Mouse (Mus musculus) liver, embryonic 16.5 days (tissue): ENCODE measurements at regions not wholly inside any gene's neighbourhood (a gene's known extent, or its start where the extent isn't known, plus 50 kb on each side); places are given as distances from the start of the nearest gene placed in this dataset.

ENCODE experiments used
- ATAC-seq: fragments of 200-750 bp; cut with Nextera tagmentation; 2 replicates; pipeline ENCODE4 v1.8.0; 2017; ENCODE audit warnings: low read depth, mild to moderate bottlenecking, moderate number of reproducible peaks, moderate library complexity
- H3K27ac ChIP-seq: fragments of 300-500 bp; sonication (generic); 2 replicates; pipeline ENCODE4 v1.5.1; 2014; ENCODE audit warnings: mild to moderate bottlenecking, low read length
- H3K27me3 ChIP-seq: fragments of 300-500 bp; sonication (generic); 2 replicates; pipeline ENCODE4 v1.6.1; 2014; ENCODE audit warnings: low read depth, low read length, mixed read lengths; ENCODE audit not compliant: control insufficient read depth, insufficient read depth
- H3K36me3 ChIP-seq: fragments of 300-500 bp; sonication (generic); 2 replicates; pipeline ENCODE4 v1.6.1; 2014; ENCODE audit warnings: mild to moderate bottlenecking; ENCODE audit not compliant: control insufficient read depth, insufficient read depth
- H3K4me1 ChIP-seq: fragments of 300-500 bp; sonication (generic); 2 replicates; pipeline ENCODE4 v1.6.1; 2014; ENCODE audit warnings: low read depth, low read length, mixed read lengths; ENCODE audit not compliant: control insufficient read depth
- H3K4me2 ChIP-seq: fragments of 300-500 bp; sonication (generic); 2 replicates; pipeline ENCODE4 v1.6.1; 2014; ENCODE audit warnings: low read depth, low read length, mixed read lengths
- H3K4me3 ChIP-seq: fragments of 300-500 bp; sonication (generic); 2 replicates; pipeline ENCODE4 v1.5.1; 2014; ENCODE audit warnings: low read depth, mild to moderate bottlenecking, low read length
- H3K9ac ChIP-seq: fragments of 300-500 bp; sonication (generic); 2 replicates; pipeline ENCODE4 v1.6.1; 2014; ENCODE audit warnings: low read depth, low read length
- H3K9me3 ChIP-seq: fragments of 300-500 bp; sonication (generic); replicated peaks from 2 replicates; pipeline ENCODE4 v1.6.1; 2016; ENCODE audit warnings: low read length; ENCODE audit not compliant: control insufficient read depth
- WGBS: fragments of 180-500 bp; shearing (Covaris S2); extraction: QIAGEN DNeasy Blood & Tissue Kit; methylation state at CpG from one replicate; pipeline ENCODE4 v1.1.7; 2014; ENCODE audit not compliant: insufficient replicate concordance; 5-methylcytosine and 5-hydroxymethylcytosine counted together

- Histone ChIP-seq H3K4me1 (no peaks in the 10 kb centered on the region), H3K36me3 (no peaks in the 10 kb centered on the region), H3K27me3 (peaks cover 9% of the 10 kb centered on the region), H3K4me2 (peak overlapping the region; percentile 34; the same call in 1 of the 2 replicates), H3K4me3 (0 out of 2 replicates have a peak overlapping the region, but pooled peaks have one; percentile 2), H3K27ac (no peak overlapping the region), H3K9me3 (no peaks in the 10 kb centered on the region), H3K9ac (no peak overlapping the region)
- no peak for ATAC-seq
- WGBS: 3% methylated on average over 14 of the region's 14 CpGs
Measured at GRCm38 (mm10) chr9:41581152-41581551, 419.7 kb upstream of the Ubash3b start.

GRCm38 (mm10) chr9:41580611-41581041 is 419.1 kb upstream of the Ubash3b start:
- Histone ChIP-seq H3K27ac (no peak overlapping the region), H3K4me1 (no peaks in the 10 kb centered on the region), H3K9me3 (no peaks in the 10 kb centered on the region), H3K36me3 (no peaks in the 10 kb centered on the region), H3K9ac (no peak overlapping the region), H3K27me3 (peaks cover 9% of the 10 kb centered on the region), H3K4me2 (peak overlapping the region; percentile 34; the same call in 1 of the 2 replicates), H3K4me3 (no peak overlapping the region)
- WGBS: 1% methylated on average over 13 of the region's 13 CpGs
- ATAC-seq: no peak

GRCm38 (mm10) chr9:41580067-41580466 is 418.6 kb upstream of the Ubash3b start:
- 26% methylated on average over 4 of the region's 4 CpGs for whole genome bisulfite sequencing
- H3K9ac ChIP-seq: no peak overlapping the region
- no peak for ATAC-seq

GRCm38 (mm10) chr9:41579107-41580014 is 417.9 kb upstream of the Ubash3b start:
- H3K4me1 ChIP-seq: no peaks in the 10 kb centered on the region
- 37% methylated on average over 12 of the region's 13 CpGs for WGBS
- no peak overlapping the region for H3K4me3 ChIP-seq
- no peaks in the 10 kb centered on the region for H3K36me3 ChIP-seq
- no peak overlapping the region for H3K27ac ChIP-seq
- H3K9ac ChIP-seq: no peak overlapping the region
- peaks cover 9% of the 10 kb centered on the region for H3K27me3 ChIP-seq
- ATAC-seq: no peak
- no peaks in the 10 kb centered on the region for H3K9me3 ChIP-seq
- no peak overlapping the region for H3K4me2 ChIP-seq

More at GRCm38 (mm10) chr9:41580067-41580466, 418.6 kb upstream of the Ubash3b start:
- no peaks in the 10 kb centered on the region for H3K9me3 ChIP-seq
- H3K27me3 ChIP-seq: peaks cover 9% of the 10 kb centered on the region
- H3K4me1 ChIP-seq: no peaks in the 10 kb centered on the region
- H3K4me2 ChIP-seq: no peak overlapping the region
- no peak overlapping the region for H3K27ac ChIP-seq
- H3K36me3 ChIP-seq: no peaks in the 10 kb centered on the region
- no peak overlapping the region for H3K4me3 ChIP-seq

GRCm38 (mm10) chr9:41578221-41579106 is 417.0 kb upstream of the Ubash3b start:
- Histone ChIP-seq H3K36me3 (no peaks in the 10 kb centered on the region), H3K4me3 (no peak overlapping the region), H3K4me1 (no peaks in the 10 kb centered on the region), H3K27ac (no peak overlapping the region), H3K9ac (no peak overlapping the region), H3K4me2 (no peak overlapping the region), H3K27me3 (peaks cover 9% of the 10 kb centered on the region), H3K9me3 (no peaks in the 10 kb centered on the region)
- 51% methylated on average over 14 of the region's 14 CpGs for WGBS
- ATAC-seq: no peak

- 19% methylated on average over 1 of the region's 1 CpGs for WGBS
- H3K4me3 ChIP-seq: no peak overlapping the region
- no peak for ATAC-seq
- no peaks in the 10 kb centered on the region for H3K36me3 ChIP-seq
- H3K4me1 ChIP-seq: no peaks in the 10 kb centered on the region
- no peak overlapping the region for H3K27ac ChIP-seq
- H3K27me3 ChIP-seq: peaks cover 5% of the 10 kb centered on the region
- H3K4me2 ChIP-seq: no peak overlapping the region
- H3K9me3 ChIP-seq: no peaks in the 10 kb centered on the region
- no peak overlapping the region for H3K9ac ChIP-seq
Measured at GRCm38 (mm10) chr9:41577760-41578159, 416.3 kb upstream of the Ubash3b start.

GRCm38 (mm10) chr9:41575826-41576225 is 414.3 kb upstream of the Ubash3b start:
- Histone ChIP-seq H3K4me2 (no peak overlapping the region), H3K4me3 (no peak overlapping the region), H3K27me3 (peaks cover 3% of the 10 kb centered on the region), H3K4me1 (no peaks in the 10 kb centered on the region), H3K9ac (no peak overlapping the region), H3K9me3 (no peaks in the 10 kb centered on the region), H3K27ac (no peak overlapping the region), H3K36me3 (no peaks in the 10 kb centered on the region)
- ATAC-seq: no peak
- 30% methylated on average over 5 of the region's 5 CpGs for WGBS

GRCm38 (mm10) chr9:41570262-41570661 is 408.8 kb upstream of the Ubash3b start:
- H3K27ac ChIP-seq: no peak overlapping the region
- H3K4me3 ChIP-seq: no peak overlapping the region
- H3K36me3 ChIP-seq: no peaks in the 10 kb centered on the region
- no peak for ATAC-seq
- no peaks in the 10 kb centered on the region for H3K4me1 ChIP-seq
- H3K9ac ChIP-seq: no peak overlapping the region
- H3K4me2 ChIP-seq: no peak overlapping the region
- no peaks in the 10 kb centered on the region for H3K9me3 ChIP-seq
- no peaks in the 10 kb centered on the region for H3K27me3 ChIP-seq
- WGBS: 74% methylated on average over 4 of the region's 4 CpGs
